Mouse (Mus musculus) cortical plate, adult 2 months (tissue): ENCODE measurements around the gene Ermp1.

Experiments used
- CTCF ChIP-seq: fragments of 200-500 bp; IDR thresholded peaks from 2 replicates; pipeline ENCODE4 v1.5.1; 2011; ENCODE audit warnings: mild to moderate bottlenecking, control low read depth, low read length; ENCODE audit not compliant: insufficient read depth; ENCODE audit errors: extremely low read depth
- POLR2A ChIP-seq: fragments of 200-500 bp; IDR thresholded peaks from 2 replicates; pipeline ENCODE4 v1.6.1; 2011; ENCODE audit warnings: mild to moderate bottlenecking, low read length, control low read depth; ENCODE audit not compliant: insufficient read depth; ENCODE audit errors: extremely low read depth

- TF ChIP-seq CTCF (no peak), POLR2A (no peak)
Observed at GRCm38 (mm10) chr19:29666164-29666563, 17.9 kb upstream of the Ermp1 start.
